Mouse (Mus musculus) ES-Bruce4 (cell line): ENCODE measurements around the gene AC141477.1.

Experiments used
- CTCF ChIP-seq: IDR thresholded peaks from one replicate; pipeline ENCODE4 v1.8.1; 2011; ENCODE audit warnings: low read depth, low read length
- EP300 ChIP-seq: IDR thresholded peaks from 2 replicates; pipeline ENCODE4 v1.6.1; 2011; ENCODE audit warnings: low read depth, low read length; ENCODE audit not compliant: insufficient read depth
- POLR2A ChIP-seq: IDR thresholded peaks from one replicate; pipeline ENCODE4 v1.8.1; 2011; ENCODE audit warnings: low read length; ENCODE audit not compliant: insufficient read depth

- no peak for TF ChIP-seq POLR2A
- TF ChIP-seq CTCF = no peak
- TF ChIP-seq EP300 = no peak
Measured at GRCm38 (mm10) chr10:76445996-76446681, 5.9 kb upstream of the AC141477.1 start.
